27 mouse cellular contexts compared by ENCODE assay signal in genomic region chr5:118310389-118310788, GRCm38 (mm10).
"Had no signal": no experiment of that assay in that cellular context is flagged by ENCODE, and none has a peak within 500 bp of the region (broad histone marks: within the 10 kb centered on the region; RNA-seq: fewer than 3 reads in every experiment).

No protein-coding gene starts in this region.

- H3K27ac ChIP-seq: embryonic facial prominence, embryonic 10.5 days; embryonic facial prominence, embryonic 12.5 days; embryonic facial prominence, embryonic 13.5 days; embryonic facial prominence, embryonic 15.5 days; forebrain, embryonic 10.5 days; forebrain, embryonic 12.5 days; forebrain, embryonic 13.5 days; forebrain, embryonic 15.5 days; gastrocnemius, adult 2 months; heart, adult 2 months had no signal

- H3K4me2 ChIP-seq: embryonic facial prominence, embryonic 12.5 days; embryonic facial prominence, embryonic 13.5 days; embryonic facial prominence, embryonic 15.5 days; forebrain, embryonic 12.5 days; forebrain, embryonic 13.5 days; forebrain, embryonic 15.5 days had no signal

- H3K9ac ChIP-seq: embryonic facial prominence, embryonic 12.5 days; embryonic facial prominence, embryonic 13.5 days; embryonic facial prominence, embryonic 15.5 days; forebrain, embryonic 12.5 days; forebrain, embryonic 13.5 days; forebrain, embryonic 15.5 days; forebrain, postnatal 0 days had no signal

- H3K9me3 ChIP-seq: embryonic facial prominence, embryonic 10.5 days; embryonic facial prominence, embryonic 12.5 days; embryonic facial prominence, embryonic 13.5 days; embryonic facial prominence, embryonic 15.5 days; forebrain, embryonic 10.5 days; forebrain, embryonic 12.5 days; forebrain, embryonic 13.5 days; forebrain, embryonic 15.5 days had no signal

- ATAC-seq: forebrain, embryonic 13.5 days; forebrain, embryonic 14.5 days; forebrain, embryonic 15.5 days; forebrain, embryonic 16.5 days; forebrain, postnatal 0 days had no signal

- DNase-seq: cerebellum, adult 9-10 months; cerebellum, adult 9-11 months; cerebellum, postnatal 10 days; cerebellum, postnatal 14 days; cerebellum, postnatal 25 days; cerebellum, postnatal 36 days; embryo, embryonic 11 days; forebrain, postnatal 0 days; gastrocnemius, adult 2 months; gastrocnemius, postnatal 10 days; gastrocnemius, postnatal 14 days; gastrocnemius, postnatal 25 days; gastrocnemius, postnatal 36 days; heart, adult 11 months; heart, adult 18-20 months; heart, adult 2 months had no signal

- H3K4me3 ChIP-seq: embryonic facial prominence, embryonic 10.5 days; embryonic facial prominence, embryonic 12.5 days; embryonic facial prominence, embryonic 13.5 days; embryonic facial prominence, embryonic 15.5 days; erythroblast, embryonic 14.5 days; forebrain, embryonic 10.5 days; forebrain, embryonic 12.5 days; forebrain, embryonic 13.5 days; forebrain, embryonic 15.5 days; gastrocnemius, adult 2 months; heart, adult 2 months had no signal

- H3K4me1 ChIP-seq: embryonic facial prominence, embryonic 12.5 days; embryonic facial prominence, embryonic 13.5 days; embryonic facial prominence, embryonic 15.5 days; forebrain, embryonic 10.5 days; forebrain, embryonic 12.5 days; forebrain, embryonic 15.5 days had no signal

- H3K27me3 ChIP-seq: embryonic facial prominence, embryonic 12.5 days; embryonic facial prominence, embryonic 13.5 days; embryonic facial prominence, embryonic 15.5 days; forebrain, embryonic 12.5 days; forebrain, embryonic 13.5 days; forebrain, embryonic 15.5 days had no signal

- H3K36me3 ChIP-seq: embryonic facial prominence, embryonic 10.5 days; embryonic facial prominence, embryonic 12.5 days; embryonic facial prominence, embryonic 13.5 days; embryonic facial prominence, embryonic 15.5 days; forebrain, embryonic 10.5 days; forebrain, embryonic 12.5 days; forebrain, embryonic 15.5 days had no signal
